Mouse (Mus musculus): ENCODE results near the gene Hcfc1r1. TPM values are rescaled to one million over a fixed set of nuclear protein-coding genes. Genes with fewer than 3 reads are reported as not detected.

Gene Hcfc1r1
- total and polyA plus RNA-seq, 3 experiments, result 172 to 575 (median 215) TPM

GRCm38 (mm10) chr17:23671519-23671918 is 1.9 kb upstream of the Hcfc1r1 start:
- 91% methylated on average over 3 of the region's 3 CpGs for WGBS
- H3K4me3 ChIP-seq, result no peak overlapping the region
- no peak for DNase-seq
- intact Hi-C loops (cut with DNase I), result loop anchor here (2.0 kb wide), 1 partner anchor 129 kb away; no protein-coding TSS in a partner anchor
- H3K79me2 ChIP-seq (replicated peaks; ENCODE audit: control insufficient read depth, insufficient read depth, low read length), result no peaks in the 10 kb centered on the region
- no peak for TF ChIP-seq EP300 (IDR thresholded peaks at IDR 0.05; ENCODE audit: insufficient read depth, low read depth, low read length)
- no peak for TF ChIP-seq CTCF (IDR thresholded peaks at IDR 0.05)
- TF ChIP-seq POLR2A (IDR thresholded peaks at IDR 0.05; ENCODE audit: insufficient read depth, low read depth, low read length), result no peak
- peaks cover 2% of the 10 kb centered on the region for H3K4me1 ChIP-seq (ENCODE audit: control insufficient read depth, insufficient read depth, low read length)
- no peaks in the 10 kb centered on the region for H3K36me3 ChIP-seq (ENCODE audit: control insufficient read depth, insufficient read depth, low read length)
- H3K27me3 ChIP-seq (ENCODE audit: control insufficient read depth, insufficient read depth, low read length), result no peaks in the 10 kb centered on the region
- H3K27ac ChIP-seq, result no peak overlapping the region
- no peak overlapping the region for H3K9ac ChIP-seq (ENCODE audit: low read depth, low read length)

DNA sequence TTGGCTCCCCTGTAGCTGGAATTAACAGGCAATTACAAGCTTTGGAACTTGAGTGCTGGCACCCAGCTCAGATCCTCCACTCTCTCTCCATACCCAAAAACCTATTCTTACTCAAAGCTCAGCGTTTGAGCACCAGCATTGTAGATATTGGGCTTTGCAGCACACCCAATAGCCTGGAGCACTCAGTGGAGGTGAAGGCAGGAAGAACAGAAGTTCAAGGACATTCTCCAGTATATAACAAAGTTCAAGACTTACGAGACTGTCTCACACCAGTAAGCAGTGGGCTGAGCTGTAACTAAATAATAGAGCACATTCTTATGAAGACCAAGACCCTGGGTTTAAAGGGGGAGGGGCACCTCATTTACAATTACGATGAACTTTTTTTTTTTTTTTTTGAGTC is 635 bp upstream of the Hcfc1r1 start:
- Histone ChIP-seq H3K79me2 (replicated peaks; ENCODE audit: control insufficient read depth, insufficient read depth, low read length) (no peaks in the 10 kb centered on the region), H3K9ac (ENCODE audit: low read depth, low read length) (no peak overlapping the region), H3K4me3 (no peak overlapping the region), H3K4me1 (ENCODE audit: control insufficient read depth, insufficient read depth, low read length) (peaks cover 2% of the 10 kb centered on the region), H3K27ac (no peak overlapping the region), H3K27me3 (ENCODE audit: control insufficient read depth, insufficient read depth, low read length) (no peaks in the 10 kb centered on the region), H3K36me3 (ENCODE audit: control insufficient read depth, insufficient read depth, low read length) (no peaks in the 10 kb centered on the region)
- 52% methylated on average over 3 of the region's 3 CpGs for WGBS
- intact Hi-C loops (cut with DNase I), result no loop called here
- DNase-seq, result no peak
- TF ChIP-seq CTCF (IDR thresholded peaks at IDR 0.05), result no peak
- TF ChIP-seq EP300 (IDR thresholded peaks at IDR 0.05; ENCODE audit: insufficient read depth, low read depth, low read length), result no peak

DNA sequence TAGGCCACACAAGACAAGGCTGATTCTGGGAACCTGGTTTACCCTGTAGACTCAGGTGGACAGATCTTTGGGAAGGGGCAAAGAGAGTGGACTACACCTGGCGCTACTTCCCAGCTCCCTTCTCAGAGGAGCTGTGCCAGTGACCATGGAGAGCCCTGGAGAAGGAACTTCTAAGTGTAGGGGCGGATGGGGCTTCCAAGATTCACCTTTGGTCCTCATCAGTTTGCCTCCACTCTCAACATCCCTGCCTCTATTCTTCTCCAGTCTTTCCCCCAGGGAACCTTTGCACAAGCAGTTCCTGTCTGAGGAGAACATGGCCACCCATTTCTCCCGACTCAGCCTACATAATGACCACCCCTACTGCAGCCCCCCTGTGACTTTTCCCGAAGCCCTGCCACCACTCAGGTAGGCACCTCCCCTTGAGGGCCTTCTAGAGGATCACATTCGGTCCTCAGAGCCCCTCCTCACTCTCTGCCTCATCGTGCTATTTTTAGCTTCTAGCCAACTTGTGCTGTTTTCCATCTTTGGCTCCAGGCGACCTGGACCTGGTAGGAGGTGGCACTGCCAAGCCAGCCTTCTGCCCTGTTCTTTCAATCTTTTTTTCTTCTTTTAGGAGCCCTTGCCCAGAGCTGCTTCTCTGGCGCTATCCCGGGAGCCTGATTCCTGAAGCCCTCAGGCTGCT is 1.0 kb downstream of the Hcfc1r1 start:
- no peaks in the 10 kb centered on the region for H3K79me2 ChIP-seq (replicated peaks; ENCODE audit: control insufficient read depth, insufficient read depth, low read length)
- peaks cover 2% of the 10 kb centered on the region for H3K27me3 ChIP-seq (ENCODE audit: control insufficient read depth, insufficient read depth, low read length)
- TF ChIP-seq EP300 (IDR thresholded peaks at IDR 0.05; ENCODE audit: insufficient read depth, low read depth, low read length), result no peak
- peak; percentile 38; the same call in 1 of the 2 replicates for TF ChIP-seq POLR2A (IDR thresholded peaks at IDR 0.05; ENCODE audit: insufficient read depth, low read depth, low read length)
- peak overlapping the region; percentile 80 for H3K9ac ChIP-seq (ENCODE audit: low read depth, low read length)
- H3K36me3 ChIP-seq (ENCODE audit: control insufficient read depth, insufficient read depth, low read length), result no peaks in the 10 kb centered on the region
- 25% methylated on average over 9 of the region's 9 CpGs for WGBS
- peak overlapping the region; percentile 67 for H3K4me3 ChIP-seq
- peaks cover 2% of the 10 kb centered on the region for H3K4me1 ChIP-seq (ENCODE audit: control insufficient read depth, insufficient read depth, low read length)
- peak overlapping the region; percentile 93 for H3K27ac ChIP-seq
- peak; percentile 51 to 67 for DNase-seq
- intact Hi-C loops (cut with DNase I), result no loop called here

- DNase-seq, result peak; percentile 69 to 80
- Histone ChIP-seq H3K4me3 (peak overlapping the region; percentile 67), H3K79me2 (replicated peaks; ENCODE audit: control insufficient read depth, insufficient read depth, low read length) (no peaks in the 10 kb centered on the region), H3K27ac (peak overlapping the region; percentile 93), H3K4me1 (ENCODE audit: control insufficient read depth, insufficient read depth, low read length) (peaks cover 2% of the 10 kb centered on the region), H3K36me3 (ENCODE audit: control insufficient read depth, insufficient read depth, low read length) (no peaks in the 10 kb centered on the region), H3K9ac (ENCODE audit: low read depth, low read length) (peak overlapping the region; percentile 25; the same call in 1 of the 2 replicates), H3K27me3 (ENCODE audit: control insufficient read depth, insufficient read depth, low read length) (peaks cover 6% of the 10 kb centered on the region)
- intact Hi-C loops (cut with DNase I), result no loop called here
- WGBS, result 16% methylated on average over 5 of the region's 5 CpGs
- TF ChIP-seq EP300 (IDR thresholded peaks at IDR 0.05; ENCODE audit: insufficient read depth, low read depth, low read length) (no peak), CTCF (IDR thresholded peaks at IDR 0.05) (no peak), POLR2A (IDR thresholded peaks at IDR 0.05; ENCODE audit: insufficient read depth, low read depth, low read length) (no peak)
Measured at GRCm38 (mm10) chr17:23675127-23675526, 1.7 kb downstream of the Hcfc1r1 start.

- TF ChIP-seq EP300 (IDR thresholded peaks at IDR 0.05; ENCODE audit: insufficient read depth, low read depth, low read length), result no peak
- peak; percentile 45 for TF ChIP-seq CTCF (IDR thresholded peaks at IDR 0.05)
- Histone ChIP-seq H3K9ac (ENCODE audit: low read depth, low read length) (peak overlapping the region; percentile 69), H3K27me3 (ENCODE audit: control insufficient read depth, insufficient read depth, low read length) (peaks cover 6% of the 10 kb centered on the region), H3K4me1 (ENCODE audit: control insufficient read depth, insufficient read depth, low read length) (peaks cover 2% of the 10 kb centered on the region), H3K4me3 (peak overlapping the region; percentile 67), H3K36me3 (ENCODE audit: control insufficient read depth, insufficient read depth, low read length) (no peaks in the 10 kb centered on the region), H3K27ac (peak overlapping the region; percentile 93), H3K79me2 (replicated peaks; ENCODE audit: control insufficient read depth, insufficient read depth, low read length) (no peaks in the 10 kb centered on the region)
- intact Hi-C loops (cut with DNase I), result no loop called here
- WGBS, result 16% methylated on average over 15 of the region's 15 CpGs
- peak; percentile 69 to 71 for DNase-seq
Measured at GRCm38 (mm10) chr17:23675564-23676281, 2.3 kb downstream of the Hcfc1r1 start.

- Histone ChIP-seq H3K79me2 (replicated peaks; ENCODE audit: control insufficient read depth, insufficient read depth, low read length) (no peaks in the 10 kb centered on the region), H3K36me3 (ENCODE audit: control insufficient read depth, insufficient read depth, low read length) (no peaks in the 10 kb centered on the region), H3K27me3 (ENCODE audit: control insufficient read depth, insufficient read depth, low read length) (peaks cover 6% of the 10 kb centered on the region), H3K9ac (ENCODE audit: low read depth, low read length) (peak overlapping the region; percentile 69), H3K4me1 (ENCODE audit: control insufficient read depth, insufficient read depth, low read length) (peaks cover 2% of the 10 kb centered on the region), H3K4me3 (peak overlapping the region; percentile 67), H3K27ac (peak overlapping the region; percentile 93)
- TF ChIP-seq POLR2A (IDR thresholded peaks at IDR 0.05; ENCODE audit: insufficient read depth, low read depth, low read length) (no peak), EP300 (IDR thresholded peaks at IDR 0.05; ENCODE audit: insufficient read depth, low read depth, low read length) (0 out of 2 replicates have a peak, but pooled peaks have one; percentile 5), CTCF (IDR thresholded peaks at IDR 0.05) (no peak)
- WGBS, result under 1% methylated on average over 37 of the region's 37 CpGs
- peak; percentile 75 to 79 for DNase-seq
- intact Hi-C loops (cut with DNase I), result no loop called here
Measured at GRCm38 (mm10) chr17:23676473-23677031, 3.2 kb downstream of the Hcfc1r1 start.

Measured in heart, adult 2 months (tissue).